In genomic region chr8:126867121-126867988, GRCm38 (mm10) we compare ENCODE assay signal across 12 mouse cellular contexts.
DNase-seq lines count a peak whose midpoint lies in the region; ATAC-seq and TF ChIP-seq lines count a peak whose summit lies in the region.
"Had no signal": no experiment of that assay in that cellular context is flagged by ENCODE, and none has a peak within 500 bp of the region (broad histone marks: within the 10 kb centered on the region; RNA-seq: fewer than 3 reads in every experiment).

No protein-coding gene starts in this region.

- ATAC-seq in common myeloid progenitor, adult 5-6 weeks (replicated peaks; ENCODE audit: low read depth, poor library complexity, severe bottlenecking), result peak; percentile 68

- no peak overlapping the region for H3K4me3 ChIP-seq in C2C12 (ENCODE audit: insufficient read depth, poor library complexity, severe bottlenecking)
- H3K4me3 ChIP-seq: hindbrain, embryonic 13.5 days; neural tube, embryonic 13.5 days had no signal

- TF ChIP-seq CTCF in C2C12 (IDR thresholded peaks at IDR 0.05; ENCODE audit: control insufficient read depth, insufficient read depth, insufficient read length), result no peak

- H3ac ChIP-seq in C2C12 (ENCODE audit: control insufficient read depth, insufficient read length, low read depth), result no peak overlapping the region

- no peaks in the 10 kb centered on the region for H3K79me3 ChIP-seq in C2C12 (ENCODE audit: low read depth)

- no peaks in the 10 kb centered on the region for H3K27me3 ChIP-seq in C2C12 (ENCODE audit: control insufficient read depth, insufficient read depth, insufficient read length)
- H3K27me3 ChIP-seq: hindbrain, embryonic 13.5 days; neural tube, embryonic 13.5 days had no signal

- H3K36me3 ChIP-seq in C2C12 (ENCODE audit: control insufficient read depth, insufficient read depth), result no peaks in the 10 kb centered on the region
- H3K36me3 ChIP-seq: hindbrain, embryonic 13.5 days; neural tube, embryonic 13.5 days had no signal

- peak; percentile 71 for DNase-seq in 3134 (ENCODE audit: extremely low read depth, insufficient read length, low spot score)
- DNase-seq in spleen, adult 18-20 months, result peak; percentile 33 to 35
- no peak for DNase-seq in urinary bladder, adult 2 months (ENCODE audit: low spot score)
- DNase-seq in kidney, postnatal 25 days, result no peak
- DNase-seq in urinary bladder, postnatal 4 days (ENCODE audit: low spot score in 2 of 2), result no peak
- DNase-seq: adrenal gland, postnatal 25 days; cerebellum, postnatal 10 days; right cerebral cortex, postnatal 14 days had no signal

- H3K79me2 ChIP-seq in C2C12 (ENCODE audit: control insufficient read depth, insufficient read depth), result no peaks in the 10 kb centered on the region

TF ChIP-seq in C2C12, 6 proteins besides CTCF, POLR2A, EP300 and RAD21:
- TF ChIP-seq USF1 (IDR thresholded peaks at IDR 0.05; ENCODE audit: low read depth), result peak; percentile 8
- no peak for TF ChIP-seq MYOD1 (IDR thresholded peaks at IDR 0.05; ENCODE audit: control insufficient read depth, insufficient read length, low read depth)
- TF ChIP-seq CEBPB (IDR thresholded peaks at IDR 0.05; ENCODE audit: low read depth), result no peak
- TF ChIP-seq FOSL1 (IDR thresholded peaks at IDR 0.05; ENCODE audit: insufficient read depth, low read length, poor library complexity, severe bottlenecking), result peak; percentile 25
- TF ChIP-seq MYOG (IDR thresholded peaks at IDR 0.05; ENCODE audit: control insufficient read depth, extremely low read depth, insufficient read length), result no peak
- peak; percentile 21 for TF ChIP-seq MAX (IDR thresholded peaks at IDR 0.05)
TF ChIP-seq in C2C12: peak in this region for 3.

Comparison
In these comparisons a context has a peak if more than half of its experiments do, and no peak if none do; other contexts are left out.
1. DNase-seq: peak in 3134 (single experiment) and spleen, adult 18-20 months (2 of 2); none in urinary bladder, adult 2 months (single experiment), kidney, postnatal 25 days (0 of 2) and urinary bladder, postnatal 4 days (0 of 2).